Comparison of ENCODE assay signal across 17 mouse cellular contexts in genomic region chrX:142647202-142647601, GRCm38 (mm10). TPM values are rescaled to one million over a fixed set of nuclear protein-coding genes. Genes with fewer than 3 reads are reported as not detected.
DNase-seq lines count a peak whose midpoint lies in the region; ATAC-seq and TF ChIP-seq lines count a peak whose summit lies in the region.
"Had no signal": no experiment of that assay in that cellular context is flagged by ENCODE, and none has a peak within 500 bp of the region (broad histone marks: within the 10 kb centered on the region; RNA-seq: fewer than 3 reads in every experiment).

No protein-coding gene starts in this region.

- TF ChIP-seq CTCF in kidney, postnatal 0 days (IDR thresholded peaks at IDR 0.05; ENCODE audit: low read depth) = peak; percentile 13; the same call in 1 of the 2 replicates
- peak; percentile 5 for TF ChIP-seq CTCF in ES-Bruce4 (IDR thresholded peaks at IDR 0.05; ENCODE audit: low read depth, low read length)

- 58% methylated on average over 1 of the region's 1 CpGs for WGBS in kidney, postnatal 0 days
- 63% methylated on average over 1 of the region's 1 CpGs for WGBS in kidney, embryonic 14.5 days

- no peaks in the 10 kb centered on the region for H3K4me1 ChIP-seq in kidney, postnatal 0 days (replicated peaks; ENCODE audit: insufficient read depth, low read length)
- no peaks in the 10 kb centered on the region for H3K4me1 ChIP-seq in kidney, embryonic 14.5 days (ENCODE audit: control insufficient read depth, insufficient read depth, low read length)
- no peaks in the 10 kb centered on the region for H3K4me1 ChIP-seq in ES-Bruce4 (ENCODE audit: control insufficient read depth, insufficient read depth, low read length)
- H3K4me1 ChIP-seq: embryonic facial prominence, embryonic 12.5 days; hindbrain, embryonic 10.5 days had no signal

- no peak for TF ChIP-seq EP300 in ES-Bruce4 (IDR thresholded peaks at IDR 0.05; ENCODE audit: insufficient read depth, low read depth, low read length)

- no peak overlapping the region for H3K9ac ChIP-seq in kidney, postnatal 0 days (ENCODE audit: low read depth, low read length)
- no peak overlapping the region for H3K9ac ChIP-seq in kidney, embryonic 14.5 days (ENCODE audit: low read depth, low read length)
- no peak overlapping the region for H3K9ac ChIP-seq in ES-Bruce4 (ENCODE audit: low read depth, poor library complexity, severe bottlenecking)
- H3K9ac ChIP-seq: embryonic facial prominence, embryonic 12.5 days; forebrain, embryonic 15.5 days; hindbrain, embryonic 14.5 days had no signal

- no peaks in the 10 kb centered on the region for H3K36me3 ChIP-seq in kidney, postnatal 0 days (ENCODE audit: insufficient read depth, low read length)
- H3K36me3 ChIP-seq in kidney, embryonic 14.5 days (ENCODE audit: control insufficient read depth, insufficient read depth, low read length) = no peaks in the 10 kb centered on the region
- no peaks in the 10 kb centered on the region for H3K36me3 ChIP-seq in ES-Bruce4 (ENCODE audit: control insufficient read depth, insufficient read depth, low read length, poor library complexity, severe bottlenecking)
- H3K36me3 ChIP-seq: embryonic facial prominence, embryonic 12.5 days; forebrain, embryonic 15.5 days; hindbrain, embryonic 10.5 days had no signal

- DNase-seq in kidney, postnatal 0 days (ENCODE audit: low spot score) = no peak
- peak; percentile 4 for DNase-seq in A20 (ENCODE audit: low read depth, low spot score)
- peak; percentile 4 for DNase-seq in induced T-regulatory cell, adult 2 months (ENCODE audit: low read depth)
- DNase-seq in gastrocnemius, postnatal 10 days = no peak
- DNase-seq in adrenal gland, postnatal 25 days = no peak
- DNase-seq: adrenal gland, adult 8-10 months; cerebellum, adult 11-12 months; cerebellum, adult 9-10 months; cerebellum, postnatal 25 days; heart, adult 18-20 months had no signal

- no peak for ATAC-seq in kidney, postnatal 0 days (replicated peaks; ENCODE audit: low FRiP score, low read depth)
- no peak for ATAC-seq in kidney, embryonic 14.5 days (ENCODE audit: low FRiP score, low TSS enrichment)
- ATAC-seq: forebrain, embryonic 15.5 days had no signal

- TF ChIP-seq POLR2A in ES-Bruce4 (IDR thresholded peaks at IDR 0.05; ENCODE audit: insufficient read depth, low read length) = no peak

- no peaks in the 10 kb centered on the region for H3K27me3 ChIP-seq in kidney, postnatal 0 days (ENCODE audit: insufficient read depth, low read length)
- H3K27me3 ChIP-seq in kidney, embryonic 14.5 days (ENCODE audit: control insufficient read depth, insufficient read depth, low read length) = no peaks in the 10 kb centered on the region
- H3K27me3 ChIP-seq in ES-Bruce4 (ENCODE audit: control insufficient read depth, insufficient read depth, low read length, poor library complexity, severe bottlenecking) = no peaks in the 10 kb centered on the region
- H3K27me3 ChIP-seq: embryonic facial prominence, embryonic 12.5 days; forebrain, embryonic 15.5 days had no signal

- H3K27ac ChIP-seq in kidney, postnatal 0 days = no peak overlapping the region
- no peak overlapping the region for H3K27ac ChIP-seq in kidney, embryonic 14.5 days (ENCODE audit: low read depth, low read length)
- no peak overlapping the region for H3K27ac ChIP-seq in ES-Bruce4 (ENCODE audit: insufficient read depth, low read length)
- H3K27ac ChIP-seq: embryonic facial prominence, embryonic 12.5 days; forebrain, embryonic 15.5 days; hindbrain, embryonic 10.5 days; hindbrain, embryonic 14.5 days had no signal

- no peak overlapping the region for H3K4me2 ChIP-seq in kidney, postnatal 0 days (ENCODE audit: low read length)
- H3K4me2 ChIP-seq in kidney, embryonic 14.5 days (replicated peaks; ENCODE audit: low read depth, low read length) = no peak overlapping the region
- H3K4me2 ChIP-seq: embryonic facial prominence, embryonic 12.5 days; forebrain, embryonic 15.5 days; heart, embryonic 11.5 days; hindbrain, embryonic 14.5 days had no signal

- no peaks in the 10 kb centered on the region for H3K9me3 ChIP-seq in kidney, postnatal 0 days (replicated peaks; ENCODE audit: low read length)
- H3K9me3 ChIP-seq in kidney, embryonic 14.5 days (ENCODE audit: control insufficient read depth, low read length) = no peaks in the 10 kb centered on the region
- H3K9me3 ChIP-seq in ES-Bruce4 (replicated peaks; ENCODE audit: control insufficient read depth, insufficient read depth, low read length, poor library complexity, severe bottlenecking) = no peaks in the 10 kb centered on the region
- H3K9me3 ChIP-seq: embryonic facial prominence, embryonic 12.5 days; forebrain, embryonic 15.5 days; hindbrain, embryonic 10.5 days had no signal

- no peak overlapping the region for H3K4me3 ChIP-seq in kidney, postnatal 0 days (replicated peaks; ENCODE audit: low read depth, low read length)
- H3K4me3 ChIP-seq in kidney, embryonic 14.5 days (ENCODE audit: low read length) = no peak overlapping the region
- H3K4me3 ChIP-seq in ES-Bruce4 (ENCODE audit: low read depth, low read length) = no peak overlapping the region
- H3K4me3 ChIP-seq: embryonic facial prominence, embryonic 12.5 days; forebrain, embryonic 15.5 days; hindbrain, embryonic 10.5 days had no signal

RNA-seq across cellular contexts. Expression of gene Tmem164, which starts 34.0 kb away (rescaled TPM):
- 33.0 and 36.3 TPM in 2 replicates for polyA plus RNA-seq in kidney, postnatal 0 days (2015; fragmentation: Nextera tagmentation; extraction: Ambion mirVana)
- 18.5 and 34.5 TPM in 2 replicates for polyA plus RNA-seq in kidney, embryonic 14.5 days (2014; fragmentation: Nextera tagmentation; extraction: Ambion mirVana)
- polyA plus RNA-seq in ES-Bruce4 (2011; ENCODE audit: insufficient read depth, insufficient read length, low read depth, missing spikeins) = 14.7 and 15.5 TPM in 2 replicates
- 10 to 100 TPM in 1 of 2 experiments, 1 to 10 TPM in 1; 9.8 to 11.7 TPM for total RNA-seq in gastrocnemius, postnatal 10 days (2021)
- total RNA-seq in adrenal gland, postnatal 25 days (2021) = 40.1 and 44.1 TPM in 2 replicates

Comparison
In these comparisons a context has a peak if more than half of its experiments do, and no peak if none do; other contexts are left out.
1. DNase-seq: peak in A20 (single experiment) and induced T-regulatory cell, adult 2 months (single experiment); none in kidney, postnatal 0 days (single experiment), gastrocnemius, postnatal 10 days (single experiment) and adrenal gland, postnatal 25 days (single experiment).